ENCODE assay signal across 23 mouse cellular contexts in the genomic region with DNA sequence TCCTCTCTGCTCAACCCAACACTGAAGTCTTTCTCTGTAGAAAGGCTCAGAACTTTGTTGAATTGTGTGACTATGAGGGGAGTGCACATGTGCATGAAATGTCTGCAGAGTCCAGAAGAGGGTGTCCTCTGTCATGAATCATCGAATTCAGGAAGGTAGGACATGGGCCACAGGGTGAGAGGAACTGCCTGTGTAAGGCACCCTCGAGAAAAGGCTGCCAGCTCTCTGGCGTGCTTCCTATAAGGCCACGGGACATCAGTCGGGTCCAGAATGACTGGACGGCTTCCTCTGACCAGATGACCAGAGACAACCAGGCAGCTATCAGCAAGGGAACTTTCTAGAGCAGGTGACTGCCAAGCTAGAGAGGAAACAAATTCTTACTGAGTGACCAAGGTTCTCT.
DNase-seq lines count a peak whose midpoint lies in the region.
"Had no signal": no experiment of that assay in that cellular context is flagged by ENCODE, and none has a peak within 500 bp of the region (broad histone marks: within the 10 kb centered on the region; RNA-seq: fewer than 3 reads in every experiment).

No protein-coding gene starts in this region.

- no peaks in the 10 kb centered on the region for H3K9me3 ChIP-seq in embryonic facial prominence, embryonic 10.5 days
- H3K9me3 ChIP-seq: forebrain, embryonic 13.5 days; hindbrain, embryonic 13.5 days; limb, embryonic 13.5 days; midbrain, embryonic 15.5 days; neural tube, embryonic 15.5 days; stomach, embryonic 15.5 days had no signal

- 91% methylated on average over 6 of the region's 6 CpGs for WGBS in embryonic facial prominence, embryonic 10.5 days

- peak; percentile 37 for DNase-seq in cerebellum, adult 11 months
- no peak for DNase-seq in cerebellum, postnatal 4 days (ENCODE audit: low spot score in 2 of 2)
- DNase-seq in layer of hippocampus, adult 9-11 months = peak; percentile 56
- no peak for DNase-seq in layer of hippocampus, postnatal 25 days (ENCODE audit: extremely low spot score in 1 of 2, low spot score in 1 of 2)
- DNase-seq in cerebellum, adult 18-20 months = peak; percentile 45 to 62
- DNase-seq in cerebellum, postnatal 10 days = peak; percentile 41 to 45
- DNase-seq in urinary bladder, postnatal 4 days (ENCODE audit: low spot score in 2 of 2) = no peak
- no peak for DNase-seq in embryonic facial prominence, embryonic 10.5 days (ENCODE audit: low spot score)
- DNase-seq: gastrocnemius, postnatal 25 days; heart, postnatal 4 days; kidney, adult 9 months; kidney, postnatal 14 days; liver, embryonic 13.5 days; lung, adult 18-20 months; retina, postnatal 1 day; thymus, postnatal 14 days had no signal

- no peak overlapping the region for H3K27ac ChIP-seq in embryonic facial prominence, embryonic 10.5 days (replicated peaks)
- H3K27ac ChIP-seq: forebrain, embryonic 13.5 days; hindbrain, embryonic 13.5 days; limb, embryonic 13.5 days; liver, embryonic 13.5 days; macrophage; midbrain, embryonic 15.5 days; neural tube, embryonic 15.5 days; stomach, embryonic 15.5 days had no signal

- peaks cover 15% of the 10 kb centered on the region for H3K4me1 ChIP-seq in embryonic facial prominence, embryonic 10.5 days
- H3K4me1 ChIP-seq: limb, embryonic 13.5 days; liver, embryonic 13.5 days; neural tube, embryonic 15.5 days; stomach, embryonic 15.5 days had no signal

- no peak overlapping the region for H3K4me3 ChIP-seq in embryonic facial prominence, embryonic 10.5 days
- H3K4me3 ChIP-seq: forebrain, embryonic 13.5 days; hindbrain, embryonic 13.5 days; limb, embryonic 13.5 days; liver, embryonic 13.5 days; midbrain, embryonic 15.5 days; neural tube, embryonic 15.5 days; stomach, embryonic 15.5 days had no signal

- H3K36me3 ChIP-seq in embryonic facial prominence, embryonic 10.5 days (replicated peaks) = no peaks in the 10 kb centered on the region
- H3K36me3 ChIP-seq: hindbrain, embryonic 13.5 days; limb, embryonic 13.5 days; liver, embryonic 13.5 days; midbrain, embryonic 15.5 days; neural tube, embryonic 15.5 days; stomach, embryonic 15.5 days had no signal

- H3K27me3 ChIP-seq in embryonic facial prominence, embryonic 10.5 days (replicated peaks; ENCODE audit: low read depth, poor library complexity, severe bottlenecking) = no peaks in the 10 kb centered on the region
- H3K27me3 ChIP-seq: forebrain, embryonic 13.5 days; limb, embryonic 13.5 days; liver, embryonic 13.5 days; midbrain, embryonic 15.5 days; neural tube, embryonic 15.5 days; stomach, embryonic 15.5 days had no signal

Comparison
In these comparisons a context has a peak if more than half of its experiments do, and no peak if none do; other contexts are left out.
1. DNase-seq: peak in cerebellum, adult 11 months (single experiment), layer of hippocampus, adult 9-11 months (single experiment), cerebellum, adult 18-20 months (2 of 2) and cerebellum, postnatal 10 days (2 of 2); none in cerebellum, postnatal 4 days (0 of 2), layer of hippocampus, postnatal 25 days (0 of 2), urinary bladder, postnatal 4 days (0 of 2) and embryonic facial prominence, embryonic 10.5 days (single experiment).